Mouse (Mus musculus): Measurements from ENCODE around the gene Sgsm3.

The Sgsm3 gene

GRCm38 (mm10) chr15:80981176-80981575 is 3.6 kb downstream of the Sgsm3 start:
- DNase-seq (ENCODE audit: low spot score), result no peak

- no peak for DNase-seq (ENCODE audit: low spot score)
Measured at GRCm38 (mm10) chr15:80983264-80983663, 5.7 kb downstream of the Sgsm3 start.

GRCm38 (mm10) chr15:80988331-80988730 is 10.8 kb downstream of the Sgsm3 start:
- DNase-seq (ENCODE audit: low spot score), result no peak

GRCm38 (mm10) chr15:80989712-80990111 is 12.1 kb downstream of the Sgsm3 start:
- no peak for DNase-seq (ENCODE audit: low spot score)

- no peak for DNase-seq (ENCODE audit: low spot score)
Measured at GRCm38 (mm10) chr15:80994959-80995358, 17.4 kb downstream of the Sgsm3 start.

- DNase-seq (ENCODE audit: low spot score), result no peak
Measured at GRCm38 (mm10) chr15:80996090-80996835, 18.7 kb downstream of the Sgsm3 start.

- no peak for DNase-seq (ENCODE audit: low spot score)
Measured at GRCm38 (mm10) chr15:80997077-80997476, 19.5 kb downstream of the Sgsm3 start.

- DNase-seq (ENCODE audit: low spot score), result no peak
Measured at GRCm38 (mm10) chr15:81000419-81001138, 23.0 kb downstream of the Sgsm3 start.

GRCm38 (mm10) chr15:81006127-81006735 is 28.7 kb downstream of the Sgsm3 start:
- no peak for DNase-seq (ENCODE audit: low spot score)

- DNase-seq (ENCODE audit: low spot score), result no peak
Measured at GRCm38 (mm10) chr15:81007339-81007738, 29.8 kb downstream of the Sgsm3 start.

GRCm38 (mm10) chr15:81007905-81008304 is 30.3 kb downstream of the Sgsm3 start:
- DNase-seq (ENCODE audit: low spot score), result no peak

- no peak for DNase-seq (ENCODE audit: low spot score)
Measured at GRCm38 (mm10) chr15:81008689-81009123, 31.1 kb downstream of the Sgsm3 start.

GRCm38 (mm10) chr15:81010114-81010513 is 32.5 kb downstream of the Sgsm3 start:
- DNase-seq (ENCODE audit: low spot score), result no peak

GRCm38 (mm10) chr15:81011523-81011922 is 34.0 kb downstream of the Sgsm3 start:
- no peak for DNase-seq (ENCODE audit: low spot score)

GRCm38 (mm10) chr15:81012359-81012758 is 34.8 kb downstream of the Sgsm3 start:
- DNase-seq (ENCODE audit: low spot score), result no peak

- no peak for DNase-seq (ENCODE audit: low spot score)
Measured at GRCm38 (mm10) chr15:81013186-81013585, 35.6 kb downstream of the Sgsm3 start.

GRCm38 (mm10) chr15:81015068-81015744 is 37.6 kb downstream of the Sgsm3 start:
- DNase-seq (ENCODE audit: low spot score), result no peak

- DNase-seq (ENCODE audit: low spot score), result no peak
Measured at GRCm38 (mm10) chr15:81016488-81016887, 38.9 kb downstream of the Sgsm3 start.

- no peak for DNase-seq (ENCODE audit: low spot score)
Measured at GRCm38 (mm10) chr15:81017308-81017707, 39.7 kb downstream of the Sgsm3 start.

GRCm38 (mm10) chr15:81021377-81021776 is 43.8 kb downstream of the Sgsm3 start:
- DNase-seq (ENCODE audit: low spot score), result no peak

- no peak for DNase-seq (ENCODE audit: low spot score)
Measured at GRCm38 (mm10) chr15:81022437-81022836, 44.9 kb downstream of the Sgsm3 start.

GRCm38 (mm10) chr15:81023842-81024241 is 46.3 kb downstream of the Sgsm3 start:
- DNase-seq (ENCODE audit: low spot score), result no peak

Measured in ovary, postnatal 14 days (tissue).